Mouse (Mus musculus): ENCODE data around the gene Cep112. TPM values are rescaled to one million over a fixed set of nuclear protein-coding genes. Genes with fewer than 3 reads are reported as not detected.
"Not testable (repeated sequence)": the region's sequence is repeated elsewhere in the genome, so short reads cannot be mapped to it uniquely, and the experiment has no call there.

Cep112 gene
- polyA plus RNA-seq, 1 experiment from 2014 or later = 14.0 TPM

- H3K4me2 ChIP-seq = no peak overlapping the region
- H3K9me3 ChIP-seq = no peaks in the 10 kb centered on the region
- H3K4me1 ChIP-seq = no peaks in the 10 kb centered on the region
- no peak overlapping the region for H3K27ac ChIP-seq
- H3K4me3 ChIP-seq (replicated peaks) = no peak overlapping the region
- WGBS = 54% methylated on average over 6 of the region's 6 CpGs
- no peak for ATAC-seq (ENCODE audit: insufficient read depth, low FRiP score, low read depth)
- H3K36me3 ChIP-seq = no peaks in the 10 kb centered on the region
- no peak overlapping the region for H3K9ac ChIP-seq
- no peaks in the 10 kb centered on the region for H3K27me3 ChIP-seq (replicated peaks)
Observed at GRCm38 (mm10) chr11:108867538-108867937, 442.5 kb downstream of the Cep112 start.

GRCm38 (mm10) chr11:108871284-108871683, 446.3 kb downstream of the Cep112 start:
- 81% methylated on average over 1 of the region's 1 CpGs for WGBS
- H3K4me3 ChIP-seq (replicated peaks); H3K9me3 ChIP-seq; H3K9ac ChIP-seq; H3K4me1 ChIP-seq; H3K36me3 ChIP-seq; H3K27me3 ChIP-seq (replicated peaks); ATAC-seq (ENCODE audit: insufficient read depth, low FRiP score, low read depth); H3K4me2 ChIP-seq; H3K27ac ChIP-seq: not testable (repeated sequence)

GRCm38 (mm10) chr11:108871748-108872147, 446.8 kb downstream of the Cep112 start:
- Histone ChIP-seq H3K27ac (no peak overlapping the region), H3K27me3 (replicated peaks) (no peaks in the 10 kb centered on the region), H3K4me3 (replicated peaks) (no peak overlapping the region), H3K4me1 (no peaks in the 10 kb centered on the region), H3K36me3 (no peaks in the 10 kb centered on the region), H3K9ac (no peak overlapping the region), H3K9me3 (no peaks in the 10 kb centered on the region), H3K4me2 (no peak overlapping the region)
- no peak for ATAC-seq (ENCODE audit: insufficient read depth, low FRiP score, low read depth)
- 91% methylated on average over 3 of the region's 3 CpGs for WGBS

GRCm38 (mm10) chr11:108876633-108877205, 451.7 kb downstream of the Cep112 start:
- no peaks in the 10 kb centered on the region for H3K4me1 ChIP-seq
- no peaks in the 10 kb centered on the region for H3K36me3 ChIP-seq
- no peak overlapping the region for H3K4me2 ChIP-seq
- H3K4me3 ChIP-seq (replicated peaks) = no peak overlapping the region
- H3K27me3 ChIP-seq (replicated peaks) = no peaks in the 10 kb centered on the region
- no peaks in the 10 kb centered on the region for H3K9me3 ChIP-seq
- no peak overlapping the region for H3K27ac ChIP-seq
- WGBS = 42% methylated on average over 7 of the region's 7 CpGs
- ATAC-seq (ENCODE audit: insufficient read depth, low FRiP score, low read depth) = no peak
- no peak overlapping the region for H3K9ac ChIP-seq

- no peak overlapping the region for H3K4me3 ChIP-seq (replicated peaks)
- H3K4me2 ChIP-seq = no peak overlapping the region
- no peaks in the 10 kb centered on the region for H3K36me3 ChIP-seq
- no peak overlapping the region for H3K9ac ChIP-seq
- no peaks in the 10 kb centered on the region for H3K9me3 ChIP-seq
- H3K4me1 ChIP-seq = no peaks in the 10 kb centered on the region
- H3K27ac ChIP-seq = no peak overlapping the region
- ATAC-seq (ENCODE audit: insufficient read depth, low FRiP score, low read depth) = no peak
- 66% methylated on average over 5 of the region's 5 CpGs for WGBS
- H3K27me3 ChIP-seq (replicated peaks) = no peaks in the 10 kb centered on the region
Observed at GRCm38 (mm10) chr11:108877520-108877919, 452.5 kb downstream of the Cep112 start.

- Histone ChIP-seq H3K4me3 (replicated peaks) (no peak overlapping the region), H3K27me3 (replicated peaks) (no peaks in the 10 kb centered on the region), H3K9me3 (no peaks in the 10 kb centered on the region), H3K9ac (no peak overlapping the region), H3K4me2 (no peak overlapping the region), H3K27ac (no peak overlapping the region), H3K36me3 (no peaks in the 10 kb centered on the region), H3K4me1 (no peaks in the 10 kb centered on the region)
- ATAC-seq (ENCODE audit: insufficient read depth, low FRiP score, low read depth) = no peak
- 71% methylated on average over 4 of the region's 4 CpGs for WGBS
Observed at GRCm38 (mm10) chr11:108880546-108880945, 455.6 kb downstream of the Cep112 start.

- no peak overlapping the region for H3K4me2 ChIP-seq
- no peak overlapping the region for H3K27ac ChIP-seq
- H3K9me3 ChIP-seq = no peaks in the 10 kb centered on the region
- no peaks in the 10 kb centered on the region for H3K4me1 ChIP-seq
- 86% methylated on average over 5 of the region's 5 CpGs for WGBS
- no peak for ATAC-seq (ENCODE audit: insufficient read depth, low FRiP score, low read depth)
- H3K27me3 ChIP-seq (replicated peaks) = no peaks in the 10 kb centered on the region
- no peak overlapping the region for H3K9ac ChIP-seq
- H3K4me3 ChIP-seq (replicated peaks) = no peak overlapping the region
- no peaks in the 10 kb centered on the region for H3K36me3 ChIP-seq
Observed at GRCm38 (mm10) chr11:108881662-108882061, 456.7 kb downstream of the Cep112 start.

- no peaks in the 10 kb centered on the region for H3K4me1 ChIP-seq
- 59% methylated on average over 19 of the region's 19 CpGs for WGBS
- H3K4me3 ChIP-seq (replicated peaks) = no peak overlapping the region
- no peaks in the 10 kb centered on the region for H3K9me3 ChIP-seq
- no peak overlapping the region for H3K4me2 ChIP-seq
- no peaks in the 10 kb centered on the region for H3K27me3 ChIP-seq (replicated peaks)
- H3K27ac ChIP-seq = no peak overlapping the region
- no peak overlapping the region for H3K9ac ChIP-seq
- no peaks in the 10 kb centered on the region for H3K36me3 ChIP-seq
- ATAC-seq (ENCODE audit: insufficient read depth, low FRiP score, low read depth) = no peak
Observed at GRCm38 (mm10) chr11:108885276-108885896, 460.4 kb downstream of the Cep112 start.

- WGBS = 76% methylated on average over 8 of the region's 8 CpGs
- H3K27ac ChIP-seq = no peak overlapping the region
- H3K4me2 ChIP-seq = no peak overlapping the region
- H3K9me3 ChIP-seq = no peaks in the 10 kb centered on the region
- H3K4me1 ChIP-seq = 0 out of 2 replicates have a peak, but pooled peaks cover under 1% of the 10 kb centered on the region
- H3K36me3 ChIP-seq = no peaks in the 10 kb centered on the region
- no peak overlapping the region for H3K4me3 ChIP-seq (replicated peaks)
- H3K9ac ChIP-seq = no peak overlapping the region
- H3K27me3 ChIP-seq (replicated peaks) = no peaks in the 10 kb centered on the region
- ATAC-seq (ENCODE audit: insufficient read depth, low FRiP score, low read depth) = no peak
Observed at GRCm38 (mm10) chr11:108886060-108886459, 461.1 kb downstream of the Cep112 start.

GRCm38 (mm10) chr11:108889121-108889520, 464.1 kb downstream of the Cep112 start:
- H3K4me3 ChIP-seq (replicated peaks) = no peak overlapping the region
- H3K4me1 ChIP-seq = peaks cover 13% of the 10 kb centered on the region; the same call in 1 of the 2 replicates
- H3K36me3 ChIP-seq = no peaks in the 10 kb centered on the region
- no peak overlapping the region for H3K27ac ChIP-seq
- WGBS = 50% methylated on average over 11 of the region's 11 CpGs
- no peaks in the 10 kb centered on the region for H3K27me3 ChIP-seq (replicated peaks)
- H3K4me2 ChIP-seq = no peak overlapping the region
- H3K9me3 ChIP-seq = no peaks in the 10 kb centered on the region
- no peak for ATAC-seq (ENCODE audit: insufficient read depth, low FRiP score, low read depth)
- H3K9ac ChIP-seq = no peak overlapping the region

- H3K4me3 ChIP-seq (replicated peaks) = no peak overlapping the region
- H3K4me1 ChIP-seq = peaks cover 13% of the 10 kb centered on the region; the same call in 1 of the 2 replicates
- H3K4me2 ChIP-seq = peak overlapping the region; percentile 69
- H3K9ac ChIP-seq = no peak overlapping the region
- H3K9me3 ChIP-seq = no peaks in the 10 kb centered on the region
- H3K27me3 ChIP-seq (replicated peaks) = no peaks in the 10 kb centered on the region
- H3K36me3 ChIP-seq = no peaks in the 10 kb centered on the region
- 33% methylated on average over 16 of the region's 16 CpGs for WGBS
- no peak for ATAC-seq (ENCODE audit: insufficient read depth, low FRiP score, low read depth)
- peak overlapping the region; percentile 79; the same call in 1 of the 2 replicates for H3K27ac ChIP-seq
Observed at GRCm38 (mm10) chr11:108890544-108890943, 465.6 kb downstream of the Cep112 start.

- no peaks in the 10 kb centered on the region for H3K27me3 ChIP-seq (replicated peaks)
- H3K9me3 ChIP-seq = no peaks in the 10 kb centered on the region
- 0 out of 2 replicates have a peak, but pooled peaks have one; percentile 69 for ATAC-seq (ENCODE audit: insufficient read depth, low FRiP score, low read depth)
- WGBS = 3% methylated on average over 17 of the region's 17 CpGs
- peak overlapping the region; percentile 79 for H3K27ac ChIP-seq
- no peak overlapping the region for H3K9ac ChIP-seq
- H3K4me3 ChIP-seq (replicated peaks) = peak overlapping the region; percentile 34; the same call in 1 of the 2 replicates
- peak overlapping the region; percentile 69 for H3K4me2 ChIP-seq
- peaks cover 13% of the 10 kb centered on the region; the same call in 1 of the 2 replicates for H3K4me1 ChIP-seq
- no peaks in the 10 kb centered on the region for H3K36me3 ChIP-seq
Observed at GRCm38 (mm10) chr11:108891111-108891870, 466.3 kb downstream of the Cep112 start.
